Mouse (Mus musculus): ENCODE data around the gene Mfsd13b. TPM values are rescaled to one million over a fixed set of nuclear protein-coding genes. Genes with fewer than 3 reads are reported as not detected.

Mfsd13b gene
- 0.91 TPM for polyA plus RNA-seq (2017; shearing (Covaris generic))

GRCm38 (mm10) chr7:120982200-120982841 is at the start of gene Mfsd13b, which contains the start of gene Cdr2:
Gene Mfsd13b, plus strand, starts transcription at chr7:120982509.
Gene Cdr2, minus strand, starts transcription at chr7:120982312.

GRCm38 (mm10) chr7:121033856-121034652 is 51.7 kb downstream of the Mfsd13b start, which contains the start of gene Mettl9:
Gene Mettl9, plus strand, starts transcription at chr7:121034445.

Other genes starting within 250 kb of the Mfsd13b start
- 0.12 TPM for gene Vwa3a, start 243.2 kb upstream of the Mfsd13b start, polyA plus RNA-seq (2017; shearing (Covaris generic))
- gene Gm5737, start 170.1 kb upstream of the Mfsd13b start, polyA plus RNA-seq (2017; shearing (Covaris generic)) = not detected
- gene Eef2k, start 139.7 kb upstream of the Mfsd13b start, polyA plus RNA-seq (2017; shearing (Covaris generic)) = 7.7 TPM
- gene Polr3e, start 64.8 kb upstream of the Mfsd13b start, polyA plus RNA-seq (2017; shearing (Covaris generic)) = 29.9 TPM
- 0.72 TPM for gene Cdr2, start 197 bp upstream of the Mfsd13b start, polyA plus RNA-seq (2017; shearing (Covaris generic))
- gene Mettl9, start 51.9 kb downstream of the Mfsd13b start, polyA plus RNA-seq (2017; shearing (Covaris generic)) = 7.1 TPM
- 0.71 TPM for gene Igsf6, start 92.1 kb downstream of the Mfsd13b start, polyA plus RNA-seq (2017; shearing (Covaris generic))
- gene Otoa, start 99.1 kb downstream of the Mfsd13b start, polyA plus RNA-seq (2017; shearing (Covaris generic)) = not detected

Data from CD4-positive, CD25-positive, alpha-beta regulatory T cell, adult 9 weeks (primary cell).